Mouse (Mus musculus) olfactory bulb, adult 2 months (tissue): ENCODE data around the gene Pcca.

ENCODE experiments used
- CTCF ChIP-seq: fragments of 200-500 bp; IDR thresholded peaks from 2 replicates; pipeline ENCODE4 v1.5.1; 2012; ENCODE audit warnings: low read depth, mild to moderate bottlenecking, low read length, moderate library complexity; ENCODE audit not compliant: insufficient read depth
- POLR2A ChIP-seq: fragments of 200-500 bp; IDR thresholded peaks from 2 replicates; pipeline ENCODE4 v1.6.1; 2012; ENCODE audit warnings: mild to moderate bottlenecking, low read depth, low read length, moderate library complexity; ENCODE audit not compliant: insufficient read depth

DNA sequence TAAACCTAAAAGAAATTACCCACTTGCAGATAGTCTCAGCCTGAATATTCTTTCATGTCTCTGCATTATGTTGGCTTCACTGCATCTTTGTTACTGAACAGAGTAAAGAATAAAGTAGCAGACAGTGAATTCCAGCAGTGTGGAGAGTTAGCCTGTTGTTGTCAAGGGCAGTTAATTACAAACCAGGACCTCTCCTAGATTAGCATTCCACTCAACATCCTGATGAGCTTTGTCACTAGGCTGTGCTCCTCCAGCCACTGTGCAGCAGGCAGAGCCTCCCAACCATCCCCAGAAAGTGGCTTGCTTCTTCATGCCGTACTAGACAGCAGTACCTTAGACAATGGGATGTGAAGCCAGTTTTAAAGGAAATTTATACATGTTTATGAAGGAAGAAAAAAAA, 72.4 kb downstream of the Pcca start:
- TF ChIP-seq POLR2A (no peak), CTCF (no peak)
